Mouse (Mus musculus) embryonic facial prominence, embryonic 12.5 days (tissue): ENCODE data around the gene Cpeb3. TPM values are rescaled to one million over a fixed set of nuclear protein-coding genes. Genes with fewer than 3 reads are reported as not detected.
"Not testable (repeated sequence)": the region's sequence is repeated elsewhere in the genome, so short reads cannot be mapped to it uniquely, and the experiment has no call there.

Experiments
- ATAC-seq: fragments of 200-750 bp; cut with Nextera tagmentation; 2 replicates; pipeline ENCODE4 v1.8.0; 2017; ENCODE audit not compliant: insufficient number of reproducible peaks, insufficient read depth, low FRiP score, low TSS enrichment
- H3K27ac ChIP-seq: fragments of 300-500 bp; sonication (generic); 2 replicates; pipeline ENCODE4 v1.5.1; 2016; ENCODE audit warnings: mild to moderate bottlenecking
- H3K27me3 ChIP-seq: fragments of 300-500 bp; sonication (generic); 2 replicates; pipeline ENCODE4 v1.6.1; 2016; ENCODE audit warnings: mild to moderate bottlenecking, moderate library complexity
- H3K36me3 ChIP-seq: fragments of 300-500 bp; sonication (generic); 2 replicates; pipeline ENCODE4 v1.6.1; 2016; ENCODE audit warnings: mild to moderate bottlenecking
- H3K4me1 ChIP-seq: fragments of 300-500 bp; sonication (generic); 2 replicates; pipeline ENCODE4 v1.6.1; 2016
- H3K4me2 ChIP-seq: fragments of 300-500 bp; sonication (generic); replicated peaks from 2 replicates; pipeline ENCODE4 v1.6.1; 2016; ENCODE audit warnings: mild to moderate bottlenecking, moderate library complexity
- H3K4me3 ChIP-seq: fragments of 300-500 bp; sonication (generic); 2 replicates; pipeline ENCODE4 v1.5.1; 2016; ENCODE audit warnings: mild to moderate bottlenecking
- H3K9ac ChIP-seq: fragments of 300-500 bp; sonication (generic); 2 replicates; pipeline ENCODE4 v1.6.1; 2016; ENCODE audit warnings: mild to moderate bottlenecking, moderate library complexity
- H3K9me3 ChIP-seq: fragments of 300-500 bp; sonication (generic); 2 replicates; pipeline ENCODE4 v1.6.1; 2016; ENCODE audit warnings: mild to moderate bottlenecking, moderate library complexity
- WGBS: fragments of 180-500 bp; shearing (Covaris S2); methylation state at CpG from one replicate; pipeline ENCODE4 v1.1.7; 2016; 5-methylcytosine and 5-hydroxymethylcytosine counted together
- polyA plus RNA-seq: library from polyadenylated mRNA; unstranded; fragments of >200 nt; fragmentation: Nextera tagmentation; extraction: Ambion mirVana; gene quantifications from 2 replicates; pipeline ENCODE4 v1.2.1, GENCODE M21; 2016

Cpeb3 gene
- polyA plus RNA-seq, 1 experiment from 2014 or later = 1.0 TPM

DNA sequence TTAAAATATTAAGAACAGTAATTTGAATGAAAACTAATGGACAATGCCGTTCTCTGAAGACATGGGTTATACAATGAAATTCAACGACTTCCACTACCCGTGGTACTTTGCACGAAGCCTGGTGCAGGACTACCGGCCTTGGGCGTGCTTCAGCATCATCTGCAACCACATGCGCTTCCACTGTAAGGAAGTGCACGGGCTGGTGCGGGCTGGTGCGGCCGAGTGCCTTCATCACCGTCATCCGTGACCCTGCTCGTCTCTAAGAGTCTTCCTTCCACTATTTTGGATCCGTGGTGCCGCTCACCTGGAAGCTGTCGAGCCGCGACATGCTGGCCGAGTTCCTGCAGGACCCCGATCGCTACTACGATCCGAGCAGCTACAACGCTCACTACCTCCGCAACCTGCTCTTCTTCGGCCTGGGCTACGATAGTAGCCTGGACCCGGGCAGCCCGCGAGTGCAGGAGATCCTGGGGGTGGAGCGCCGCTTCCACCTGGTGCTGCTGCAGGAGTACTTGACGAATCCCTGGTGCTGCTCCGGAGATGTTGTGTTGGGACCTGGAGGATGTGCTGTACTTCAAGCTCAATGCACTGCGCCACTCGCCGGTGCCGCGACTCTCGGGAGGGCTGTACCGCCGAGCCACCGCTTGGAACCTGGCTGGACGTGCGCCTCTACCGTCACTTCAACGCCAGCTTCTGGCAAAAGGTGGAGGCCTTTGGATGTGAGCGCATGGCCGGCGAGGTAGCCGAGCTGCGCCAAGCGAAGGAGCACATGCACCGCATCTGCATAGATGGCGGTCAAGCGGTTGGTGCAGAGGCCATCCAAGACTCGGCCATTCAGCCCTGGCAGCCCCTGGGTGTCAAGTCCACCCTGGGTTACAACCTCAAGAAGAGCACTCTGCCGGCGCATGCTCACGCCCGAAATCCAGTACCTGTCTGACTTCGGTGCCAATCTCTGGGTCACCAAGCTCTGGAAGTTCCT lies 25.4 kb upstream of the Cpeb3 start:
- peak overlapping the region; percentile 38 for H3K9ac ChIP-seq
- WGBS = 5% methylated on average over 63 of the region's 63 CpGs
- H3K4me3 ChIP-seq = peak overlapping the region; percentile 37
- no peaks in the 10 kb centered on the region for H3K9me3 ChIP-seq
- ATAC-seq = no peak
- H3K36me3 ChIP-seq = no peaks in the 10 kb centered on the region
- H3K4me1 ChIP-seq = peaks cover 8% of the 10 kb centered on the region; the same call in 1 of the 2 replicates
- H3K27me3 ChIP-seq = peaks cover 31% of the 10 kb centered on the region
- H3K27ac ChIP-seq = no peak overlapping the region
- peak overlapping the region; percentile 64 for H3K4me2 ChIP-seq

DNA sequence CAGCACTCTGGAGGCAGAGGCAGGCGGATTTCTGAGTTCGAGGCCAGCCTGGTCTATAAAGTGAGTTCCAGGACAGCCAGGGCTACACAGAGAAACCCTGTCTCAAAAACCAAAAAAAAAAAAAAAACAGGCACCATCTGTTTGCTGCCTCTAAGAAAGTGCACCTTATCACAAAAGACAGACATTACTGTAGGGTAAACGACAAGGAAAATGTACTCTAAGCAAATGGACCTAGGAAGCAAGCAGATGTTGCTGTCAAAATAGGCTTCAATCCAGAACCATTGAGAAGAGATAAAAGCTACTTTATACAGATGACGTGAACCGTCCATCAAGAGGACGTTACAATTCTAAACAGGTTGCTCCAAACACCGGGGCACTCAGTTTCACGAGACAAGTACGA lies 24.2 kb upstream of the Cpeb3 start:
- WGBS = 87% methylated on average over 9 of the region's 9 CpGs

DNA sequence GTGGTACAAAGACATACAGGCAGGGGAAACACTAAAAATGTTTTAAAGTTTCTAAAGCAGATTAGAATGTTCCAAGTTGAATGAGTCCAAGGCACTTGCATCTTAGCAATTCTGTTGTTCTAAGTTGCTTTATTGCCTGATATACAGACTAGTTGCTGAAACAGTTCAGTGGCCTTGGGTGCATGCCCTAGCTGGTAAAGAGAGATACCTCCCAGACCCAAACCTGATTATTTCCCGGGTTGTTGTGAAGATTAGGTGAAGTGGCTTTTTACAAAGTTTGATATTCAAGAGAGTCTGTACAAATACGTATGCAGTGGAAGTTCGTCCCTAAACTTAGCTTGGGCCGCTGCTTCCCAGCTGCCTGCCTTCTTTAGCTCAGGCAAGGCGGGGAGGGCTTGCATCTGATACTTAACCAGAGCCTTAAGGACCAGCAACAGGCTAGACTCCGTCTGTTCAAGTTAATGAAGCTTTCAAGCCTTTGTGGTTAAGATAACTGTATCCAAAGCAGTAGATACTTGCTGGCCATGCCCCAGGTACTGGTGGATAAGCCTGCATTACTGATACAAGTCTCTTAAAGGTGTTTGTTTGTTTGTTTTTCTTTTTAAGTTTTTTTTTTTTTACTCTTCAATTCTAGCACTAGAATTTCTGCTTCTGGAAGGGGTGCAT lies 16.9 kb upstream of the Cpeb3 start:
- WGBS = 83% methylated on average over 6 of the region's 6 CpGs
- Histone ChIP-seq H3K4me3 (no peak overlapping the region), H3K36me3 (peaks cover 26% of the 10 kb centered on the region), H3K9ac (no peak overlapping the region), H3K4me1 (no peaks in the 10 kb centered on the region), H3K4me2 (no peak overlapping the region), H3K27ac (no peak overlapping the region), H3K9me3 (no peaks in the 10 kb centered on the region), H3K27me3 (no peaks in the 10 kb centered on the region)
- ATAC-seq = no peak

More for the DNA sequence above, 24.2 kb upstream of the Cpeb3 start:
- not testable (repeated sequence) for H3K9me3 ChIP-seq, H3K4me1 ChIP-seq, H3K36me3 ChIP-seq, ATAC-seq, H3K4me3 ChIP-seq, H3K4me2 ChIP-seq, H3K27ac ChIP-seq, H3K9ac ChIP-seq
- H3K27me3 ChIP-seq = peaks cover 31% of the 10 kb centered on the region

DNA sequence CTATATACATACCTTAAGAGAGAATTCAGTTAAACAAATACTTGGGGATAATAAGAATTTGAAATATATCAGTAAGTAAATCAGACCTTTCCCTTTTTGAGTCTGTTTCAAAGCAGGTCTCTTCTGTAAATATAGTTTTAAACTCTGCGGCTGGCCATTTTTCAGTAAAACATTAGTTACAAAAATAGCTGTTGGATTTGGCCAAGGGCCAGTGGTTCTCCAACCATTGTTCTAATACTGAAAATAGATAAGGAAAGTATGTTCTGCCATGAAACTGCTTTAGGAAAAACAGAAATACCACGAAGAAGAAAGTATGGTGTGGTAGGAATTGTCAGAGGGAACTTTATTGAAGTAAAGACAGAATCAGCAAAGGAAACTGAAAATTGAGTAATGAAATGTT lies 6.3 kb upstream of the Cpeb3 start:
- no peak for ATAC-seq
- no peak overlapping the region for H3K4me3 ChIP-seq
- H3K27me3 ChIP-seq = no peaks in the 10 kb centered on the region
- no peak overlapping the region for H3K4me2 ChIP-seq
- H3K9ac ChIP-seq = no peak overlapping the region
- peaks cover under 1% of the 10 kb centered on the region; the same call in 1 of the 2 replicates for H3K4me1 ChIP-seq
- no peaks in the 10 kb centered on the region for H3K9me3 ChIP-seq
- H3K27ac ChIP-seq = no peak overlapping the region
- 97% methylated on average over 2 of the region's 2 CpGs for WGBS
- H3K36me3 ChIP-seq = peaks cover 59% of the 10 kb centered on the region

DNA sequence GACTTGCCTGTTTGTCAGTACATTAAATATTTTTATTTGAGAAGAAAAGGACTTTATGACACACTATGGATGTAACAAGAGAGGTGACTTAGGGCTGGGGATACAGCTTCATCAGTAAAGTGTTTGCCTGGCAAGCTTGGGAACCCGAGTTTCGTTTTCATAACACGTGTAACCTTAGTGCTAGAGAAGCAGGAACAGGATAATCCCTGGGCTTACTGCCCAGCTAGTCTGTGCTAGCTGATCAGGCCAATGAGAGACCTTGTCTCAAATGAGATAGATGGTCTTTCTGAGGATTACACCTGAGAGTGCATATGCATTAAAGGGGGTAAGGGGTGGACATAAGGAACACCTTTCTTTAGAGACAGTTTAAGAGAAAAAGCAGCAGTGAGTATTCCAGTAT lies 3.0 kb upstream of the Cpeb3 start:
- no peak overlapping the region for H3K9ac ChIP-seq
- no peaks in the 10 kb centered on the region for H3K9me3 ChIP-seq
- 89% methylated on average over 3 of the region's 3 CpGs for WGBS
- ATAC-seq = no peak
- no peak overlapping the region for H3K4me2 ChIP-seq
- H3K27ac ChIP-seq = no peak overlapping the region
- peaks cover 37% of the 10 kb centered on the region for H3K36me3 ChIP-seq
- H3K27me3 ChIP-seq = no peaks in the 10 kb centered on the region
- H3K4me1 ChIP-seq = peaks cover 11% of the 10 kb centered on the region
- H3K4me3 ChIP-seq = no peak overlapping the region

DNA sequence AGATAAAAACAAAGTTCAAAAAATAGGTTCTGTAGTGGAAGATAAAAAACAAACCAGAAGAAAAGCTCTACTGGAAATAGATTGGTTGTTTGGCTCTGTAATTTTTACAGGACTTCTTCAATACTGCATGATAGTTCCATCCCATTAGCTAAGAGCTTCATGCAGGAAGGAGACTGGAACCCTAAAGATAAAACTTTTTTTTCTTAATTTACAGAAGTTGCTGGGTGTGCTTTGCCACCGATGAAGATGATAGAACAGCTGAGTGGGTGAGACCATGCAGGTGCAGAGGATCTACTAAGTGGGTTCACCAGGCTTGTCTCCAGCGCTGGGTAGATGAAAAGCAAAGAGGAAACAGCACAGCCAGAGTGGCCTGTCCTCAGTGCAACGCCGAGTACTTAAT lies 2.1 kb upstream of the Cpeb3 start:
- no peak overlapping the region for H3K4me3 ChIP-seq
- H3K36me3 ChIP-seq = peaks cover 32% of the 10 kb centered on the region
- WGBS = 95% methylated on average over 4 of the region's 4 CpGs

DNA sequence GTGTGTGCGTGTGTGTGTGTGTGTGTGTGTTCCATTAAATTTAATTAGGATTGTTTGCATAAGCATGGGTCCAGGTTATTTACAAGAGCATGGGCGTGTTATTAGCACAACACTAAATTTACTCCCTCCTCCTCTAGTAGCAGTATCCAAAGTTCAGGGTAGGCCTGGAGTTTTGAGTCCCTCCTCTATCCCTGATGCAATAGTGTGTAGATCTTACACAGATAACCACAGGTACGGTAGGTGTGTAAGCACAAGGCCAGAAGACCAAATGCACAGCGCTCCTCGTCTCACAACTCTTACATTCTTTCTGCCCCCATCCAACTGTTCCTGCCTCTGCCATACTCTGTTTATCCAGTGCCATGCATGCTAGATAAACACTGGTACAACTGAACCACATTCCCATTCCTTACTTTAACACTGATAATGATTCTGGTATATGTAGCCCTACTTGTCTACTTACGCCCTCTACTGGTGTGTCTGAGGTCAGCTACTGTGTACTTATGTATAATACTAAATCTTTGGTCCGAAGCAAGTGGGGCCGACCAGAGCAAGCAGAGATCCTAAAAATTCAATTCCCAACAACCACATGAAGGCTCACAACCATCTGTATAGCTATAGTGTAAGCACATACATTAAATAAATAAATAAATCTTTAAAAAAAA lies 1.2 kb upstream of the Cpeb3 start:
- peaks cover 28% of the 10 kb centered on the region for H3K36me3 ChIP-seq
- no peak for ATAC-seq
- H3K4me2 ChIP-seq = 0 out of 2 replicates have a peak overlapping the region, but pooled peaks have one; percentile 81
- H3K27ac ChIP-seq = no peak overlapping the region
- WGBS = 87% methylated on average over 8 of the region's 8 CpGs
- no peak overlapping the region for H3K9ac ChIP-seq
- no peaks in the 10 kb centered on the region for H3K9me3 ChIP-seq
- no peak overlapping the region for H3K4me3 ChIP-seq
- H3K4me1 ChIP-seq = peaks cover 11% of the 10 kb centered on the region
- no peaks in the 10 kb centered on the region for H3K27me3 ChIP-seq

More for the DNA sequence above, 2.1 kb upstream of the Cpeb3 start:
- ATAC-seq = no peak
- no peaks in the 10 kb centered on the region for H3K9me3 ChIP-seq
- no peaks in the 10 kb centered on the region for H3K27me3 ChIP-seq
- H3K4me1 ChIP-seq = peaks cover 11% of the 10 kb centered on the region
- H3K27ac ChIP-seq = no peak overlapping the region
- H3K9ac ChIP-seq = no peak overlapping the region
- H3K4me2 ChIP-seq = no peak overlapping the region

DNA sequence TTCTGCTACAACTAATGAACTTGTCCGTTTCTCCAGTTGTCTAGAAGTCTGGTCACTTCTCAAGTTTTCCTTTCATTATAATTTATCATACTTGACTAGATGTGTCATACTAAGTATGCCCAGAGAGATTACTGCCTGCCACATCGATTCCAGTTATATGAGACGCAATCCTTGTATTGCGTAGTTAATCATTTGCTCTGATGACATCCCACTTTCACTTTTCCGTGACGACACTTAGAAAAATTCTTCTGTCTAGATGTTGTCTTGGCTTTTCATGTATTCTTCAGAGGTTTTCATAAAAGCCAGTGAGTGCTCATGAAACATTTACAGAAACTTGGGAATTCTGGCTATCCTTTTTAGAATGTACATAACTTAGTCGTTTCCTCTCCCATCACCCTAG lies 585 bp upstream of the Cpeb3 start:
- H3K4me1 ChIP-seq = peaks cover 11% of the 10 kb centered on the region
- ATAC-seq = no peak
- no peaks in the 10 kb centered on the region for H3K27me3 ChIP-seq
- 85% methylated on average over 7 of the region's 7 CpGs for WGBS
- peak overlapping the region; percentile 91 for H3K4me3 ChIP-seq
- no peak overlapping the region for H3K9ac ChIP-seq
- H3K4me2 ChIP-seq = peak overlapping the region; percentile 81
- no peaks in the 10 kb centered on the region for H3K9me3 ChIP-seq
- H3K27ac ChIP-seq = no peak overlapping the region
- H3K36me3 ChIP-seq = peaks cover 28% of the 10 kb centered on the region

DNA sequence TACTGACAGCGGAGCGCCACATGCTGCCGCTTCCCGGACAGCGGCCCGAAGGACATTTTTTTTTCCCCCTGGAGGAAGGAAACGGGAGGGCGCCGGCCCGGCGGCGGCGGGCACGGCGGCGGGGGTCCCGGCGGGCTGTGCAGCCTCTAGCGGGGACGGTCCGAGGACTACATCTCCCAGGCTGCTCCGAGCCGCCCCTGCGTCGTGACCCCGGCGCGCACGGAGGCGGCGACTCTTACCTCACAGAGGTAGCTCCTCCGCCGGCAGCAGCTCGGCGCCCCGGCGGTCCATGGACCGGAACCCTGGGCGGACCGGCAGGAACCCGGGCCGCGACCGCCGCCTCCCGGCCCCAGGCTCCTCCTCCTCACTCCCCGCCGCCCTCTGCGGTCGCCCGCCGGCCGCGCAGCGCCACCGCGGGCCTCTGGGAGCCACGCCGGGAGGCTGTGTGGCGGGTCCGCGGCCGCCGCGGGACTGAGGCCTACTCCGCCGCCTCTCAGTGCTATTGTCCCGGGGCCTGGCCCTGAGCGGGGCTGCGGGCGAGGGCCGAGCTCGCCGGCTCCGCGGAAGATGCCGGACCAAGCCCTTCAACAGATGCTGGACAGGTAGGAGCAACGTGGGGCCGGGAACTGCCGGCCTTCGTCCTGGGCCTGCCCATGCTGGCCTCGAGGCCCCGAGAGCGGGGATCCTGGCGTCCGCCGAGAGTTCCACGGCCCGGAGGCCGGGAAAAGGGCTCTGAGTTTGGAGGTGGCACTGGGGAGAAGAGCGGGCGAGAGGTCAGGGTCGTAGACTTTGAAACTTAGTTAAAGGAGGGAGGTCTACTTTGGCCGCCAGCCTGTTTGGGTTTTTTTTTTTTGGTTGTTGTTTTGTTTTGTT lies 862 bp downstream of the Cpeb3 start, which contains the start of gene March5:
Gene March5, plus strand, starts transcription at position 241 of the 873 bp plus-strand sequence.
- Histone ChIP-seq H3K36me3 (peaks cover 22% of the 10 kb centered on the region), H3K9ac (peak within 1 kb of the TSS; percentile 98), H3K9me3 (no peaks in the 10 kb centered on the region), H3K4me1 (peaks cover 11% of the 10 kb centered on the region), H3K27me3 (no peaks in the 10 kb centered on the region), H3K4me2 (peak within 1 kb of the TSS; percentile 81), H3K4me3 (peak within 1 kb of the TSS; percentile 91), H3K27ac (peak within 1 kb of the TSS; percentile 93)
- under 1% methylated on average over 82 of the region's 94 CpGs for WGBS
- ATAC-seq = peak; percentile 97

DNA sequence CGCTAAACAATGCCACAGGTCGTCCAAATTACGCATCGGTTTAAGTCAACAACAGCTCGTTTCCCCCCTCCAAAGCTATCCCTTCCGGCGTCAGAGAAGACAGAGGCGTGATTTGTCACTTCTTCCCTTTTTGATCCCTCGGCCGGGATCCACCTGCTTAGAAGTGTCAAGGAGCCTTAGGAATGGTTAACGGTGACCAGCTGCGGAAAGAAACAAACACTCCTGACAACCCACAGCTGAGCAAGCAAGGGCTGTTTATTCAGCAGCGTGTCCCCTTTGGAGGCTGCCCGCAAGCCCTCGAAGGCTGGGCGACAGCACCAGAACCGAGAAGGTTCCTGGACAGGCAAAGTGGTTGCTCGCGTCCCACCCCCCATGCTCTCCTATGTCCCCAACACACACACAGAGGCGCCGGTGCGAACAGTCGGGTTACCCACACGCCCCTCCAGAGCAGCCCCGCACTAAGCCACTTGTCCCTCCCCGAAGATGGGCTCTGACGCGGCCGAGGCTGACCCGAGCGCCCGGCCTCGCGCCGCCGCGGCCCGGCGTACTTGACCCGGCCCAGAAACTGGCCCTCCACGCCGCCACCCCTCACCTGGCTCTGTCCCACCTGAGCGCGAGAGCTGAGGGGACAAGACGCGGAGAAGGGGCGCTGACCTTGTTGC lies 1.6 kb downstream of the Cpeb3 start:
- Histone ChIP-seq H3K9ac (peak overlapping the region; percentile 98), H3K4me3 (peak overlapping the region; percentile 91), H3K9me3 (no peaks in the 10 kb centered on the region), H3K4me2 (peak overlapping the region; percentile 81), H3K27ac (peak overlapping the region; percentile 93; the same call in 1 of the 2 replicates), H3K36me3 (peaks cover 14% of the 10 kb centered on the region), H3K4me1 (peaks cover 11% of the 10 kb centered on the region), H3K27me3 (no peaks in the 10 kb centered on the region)
- 1% methylated on average over 47 of the region's 47 CpGs for WGBS
- ATAC-seq = peak; percentile 75
